Mouse (Mus musculus) lung, embryonic 15.5 days (tissue): ENCODE results near the gene Ablim1. TPM values are rescaled to one million over a fixed set of nuclear protein-coding genes. Genes with fewer than 3 reads are reported as not detected.

ENCODE experiments used
- ATAC-seq: fragments of 200-750 bp; cut with Nextera tagmentation; 2 replicates; pipeline ENCODE4 v1.8.0; 2017; ENCODE audit warnings: moderate number of reproducible peaks, borderline replicate concordance; ENCODE audit not compliant: low FRiP score, low TSS enrichment; ENCODE audit errors: extremely low read depth
- H3K27ac ChIP-seq: fragments of 300-500 bp; sonication (generic); 2 replicates; pipeline ENCODE4 v1.5.1; 2015; ENCODE audit warnings: moderate library complexity, mild to moderate bottlenecking, inconsistent platforms
- H3K27me3 ChIP-seq: fragments of 300-500 bp; sonication (generic); 2 replicates; pipeline ENCODE4 v1.6.1; 2015; ENCODE audit warnings: inconsistent platforms
- H3K36me3 ChIP-seq: fragments of 300-500 bp; sonication (generic); 2 replicates; pipeline ENCODE4 v1.6.1; 2015; ENCODE audit warnings: inconsistent platforms
- H3K4me1 ChIP-seq: fragments of 300-500 bp; sonication (generic); 2 replicates; pipeline ENCODE4 v1.6.1; 2015; ENCODE audit warnings: inconsistent platforms
- H3K4me2 ChIP-seq: fragments of 300-500 bp; sonication (generic); 2 replicates; pipeline ENCODE4 v1.6.1; 2015; ENCODE audit warnings: inconsistent platforms, mild to moderate bottlenecking, moderate library complexity
- H3K4me3 ChIP-seq: fragments of 300-500 bp; sonication (generic); 2 replicates; pipeline ENCODE4 v1.5.1; 2015; ENCODE audit warnings: mild to moderate bottlenecking, inconsistent platforms
- H3K9ac ChIP-seq: fragments of 300-500 bp; sonication (generic); 2 replicates; pipeline ENCODE4 v1.6.1; 2015; ENCODE audit warnings: inconsistent platforms
- H3K9me3 ChIP-seq: fragments of 300-500 bp; sonication (generic); 2 replicates; pipeline ENCODE4 v1.6.1; 2016; ENCODE audit warnings: inconsistent platforms
- WGBS: fragments of 180-500 bp; shearing (Covaris S2); methylation state at CpG from one replicate; pipeline ENCODE4 v1.1.7; 2015; 5-methylcytosine and 5-hydroxymethylcytosine counted together
- polyA plus RNA-seq: library from polyadenylated mRNA; unstranded; fragments of >200 nt; fragmentation: Nextera tagmentation; extraction: Ambion mirVana; gene quantifications from 2 replicates; pipeline ENCODE4 v1.2.1, GENCODE M21; 2015

The Ablim1 gene
- polyA plus RNA-seq, 1 experiment from 2014 or later = 48.2 TPM

DNA sequence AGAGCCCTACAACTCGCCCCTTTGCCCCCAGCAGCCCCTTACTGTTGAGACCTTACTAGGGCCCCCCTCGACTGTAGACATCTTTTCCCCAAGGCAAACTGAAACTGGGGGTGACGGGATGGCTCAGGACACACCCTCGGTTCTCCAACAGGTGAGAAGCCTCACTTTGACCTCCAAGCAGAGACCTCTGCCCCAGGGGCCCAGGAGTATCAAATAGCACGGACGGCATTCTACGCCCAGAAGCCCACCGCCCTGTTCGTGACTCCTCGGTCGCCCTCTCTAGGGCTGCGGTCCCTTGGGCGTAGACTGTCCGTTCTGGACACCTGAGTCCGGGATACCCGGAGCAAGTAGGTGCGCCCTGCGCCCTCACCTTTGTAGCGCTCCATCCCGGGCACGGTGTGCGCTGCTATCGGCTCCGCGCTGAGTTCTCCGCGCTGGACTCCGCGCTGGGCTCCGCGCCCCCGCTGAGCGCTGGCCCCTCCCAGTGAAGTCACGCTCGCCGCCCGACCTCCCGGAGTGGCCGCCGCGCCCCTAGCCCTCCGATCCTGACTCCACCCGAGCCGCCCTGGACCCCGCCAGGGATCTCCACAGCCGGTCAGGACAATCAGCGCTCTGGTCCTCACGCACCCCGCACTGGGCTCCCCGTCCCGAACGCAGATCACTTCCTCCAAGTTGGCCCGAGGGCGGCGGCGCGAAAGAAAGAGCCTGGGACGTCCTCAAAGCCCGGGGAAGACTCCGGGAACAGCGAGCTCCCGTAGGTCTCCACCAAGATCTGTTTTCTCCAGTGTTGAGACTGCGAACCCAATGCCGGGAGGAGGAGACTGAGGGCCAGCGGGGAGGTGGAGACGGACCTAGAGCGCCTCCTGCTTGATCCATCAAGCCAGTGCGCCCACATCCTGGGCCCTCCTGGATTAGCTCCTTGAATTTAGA lies 306.7 kb downstream of the Ablim1 start, which contains the start of gene Afap1l2:
Afap1l2 (minus strand) TSS at position 448 of the 930 bp plus-strand sequence.
- 2% methylated on average over 68 of the region's 68 CpGs for WGBS
- peaks cover 42% of the 10 kb centered on the region for H3K4me1 ChIP-seq
- no peaks in the 10 kb centered on the region for H3K9me3 ChIP-seq
- H3K4me3 ChIP-seq = peak within 1 kb of the TSS; percentile 67
- H3K4me2 ChIP-seq = peak within 1 kb of the TSS; percentile 98
- peak; percentile 64 for ATAC-seq
- peak within 1 kb of the TSS; percentile 68 for H3K9ac ChIP-seq
- no peaks in the 10 kb centered on the region for H3K27me3 ChIP-seq
- peak within 1 kb of the TSS; percentile 17; the same call in 1 of the 2 replicates for H3K27ac ChIP-seq
- no peaks in the 10 kb centered on the region for H3K36me3 ChIP-seq

DNA sequence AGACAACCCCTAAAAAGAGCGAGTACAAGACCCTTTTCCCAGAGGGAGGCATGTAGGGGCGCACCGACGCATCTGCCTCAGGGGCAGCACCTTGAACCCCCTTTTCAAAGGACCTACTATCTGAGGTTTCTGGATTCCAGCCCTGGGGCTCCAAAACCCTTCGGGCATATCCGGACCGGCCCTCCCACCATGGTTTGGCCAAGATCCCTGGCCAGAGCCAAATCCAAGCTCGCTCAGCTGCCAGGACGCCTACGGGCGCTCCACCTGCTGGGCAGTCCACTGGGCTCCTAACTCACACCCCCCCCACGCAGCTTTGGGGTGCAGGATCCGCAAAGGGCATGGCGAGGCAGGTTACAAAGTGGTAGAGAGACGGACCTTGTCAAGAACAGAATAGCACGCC lies 307.4 kb downstream of the Ablim1 start:
- Histone ChIP-seq H3K36me3 (no peaks in the 10 kb centered on the region), H3K4me1 (peaks cover 49% of the 10 kb centered on the region), H3K27me3 (no peaks in the 10 kb centered on the region), H3K9me3 (no peaks in the 10 kb centered on the region), H3K27ac (no peak overlapping the region), H3K4me3 (peak overlapping the region; percentile 67), H3K9ac (peak overlapping the region; percentile 68), H3K4me2 (peak overlapping the region; percentile 98)
- WGBS = 67% methylated on average over 16 of the region's 16 CpGs
- no peak for ATAC-seq

DNA sequence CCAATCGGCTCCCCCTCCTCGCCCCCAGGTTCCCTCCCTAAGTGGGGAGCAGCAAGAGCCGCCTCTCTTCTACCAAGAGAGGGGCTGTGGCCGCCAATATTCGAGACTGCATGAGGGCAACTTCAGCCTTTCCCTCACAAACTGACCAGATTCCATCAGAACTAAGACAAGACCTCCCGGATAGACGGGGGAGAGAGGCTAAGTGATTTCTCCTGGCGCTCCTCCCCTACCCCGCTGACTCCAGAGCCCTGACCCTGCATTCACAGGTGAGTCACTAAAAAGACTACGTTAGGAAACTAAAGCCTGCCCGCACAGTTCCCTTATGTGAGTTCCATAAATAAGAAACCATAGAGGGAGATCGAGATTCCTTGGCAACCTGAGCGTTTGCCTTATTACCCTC lies 307.9 kb downstream of the Ablim1 start:
- Histone ChIP-seq H3K4me3 (peak overlapping the region; percentile 67), H3K4me1 (peaks cover 54% of the 10 kb centered on the region), H3K27me3 (no peaks in the 10 kb centered on the region), H3K4me2 (peak overlapping the region; percentile 98), H3K27ac (no peak overlapping the region), H3K9ac (peak overlapping the region; percentile 9; the same call in 1 of the 2 replicates), H3K9me3 (no peaks in the 10 kb centered on the region), H3K36me3 (no peaks in the 10 kb centered on the region)
- ATAC-seq = no peak
- 59% methylated on average over 13 of the region's 13 CpGs for WGBS

DNA sequence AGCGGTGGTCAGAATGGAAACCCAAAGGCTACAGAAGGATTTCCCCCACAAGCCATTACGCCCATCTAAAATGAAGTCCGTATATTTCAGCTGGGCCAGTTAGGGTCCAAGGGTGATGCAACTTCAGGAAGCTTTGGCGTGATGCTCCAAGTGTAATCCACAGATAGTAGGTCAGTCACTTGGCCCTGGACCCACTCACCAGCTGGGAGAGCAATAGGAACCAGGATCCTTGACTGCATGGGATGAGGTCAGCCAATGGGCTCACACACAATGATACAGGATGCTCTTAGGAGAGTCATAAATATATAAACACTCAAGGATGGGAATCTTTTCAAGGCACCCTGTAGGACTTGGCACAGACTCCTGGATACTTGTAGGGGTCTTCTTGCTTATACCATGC lies 309.7 kb downstream of the Ablim1 start:
- H3K27ac ChIP-seq = no peak overlapping the region
- H3K36me3 ChIP-seq = no peaks in the 10 kb centered on the region
- H3K4me3 ChIP-seq = no peak overlapping the region
- H3K9me3 ChIP-seq = no peaks in the 10 kb centered on the region
- peak; percentile 32; the same call in 1 of the 2 replicates for ATAC-seq
- H3K4me1 ChIP-seq = peaks cover 59% of the 10 kb centered on the region
- no peak overlapping the region for H3K9ac ChIP-seq
- H3K27me3 ChIP-seq = no peaks in the 10 kb centered on the region
- WGBS = 61% methylated on average over 4 of the region's 4 CpGs
- H3K4me2 ChIP-seq = no peak overlapping the region; the same call in 1 of the 2 replicates

DNA sequence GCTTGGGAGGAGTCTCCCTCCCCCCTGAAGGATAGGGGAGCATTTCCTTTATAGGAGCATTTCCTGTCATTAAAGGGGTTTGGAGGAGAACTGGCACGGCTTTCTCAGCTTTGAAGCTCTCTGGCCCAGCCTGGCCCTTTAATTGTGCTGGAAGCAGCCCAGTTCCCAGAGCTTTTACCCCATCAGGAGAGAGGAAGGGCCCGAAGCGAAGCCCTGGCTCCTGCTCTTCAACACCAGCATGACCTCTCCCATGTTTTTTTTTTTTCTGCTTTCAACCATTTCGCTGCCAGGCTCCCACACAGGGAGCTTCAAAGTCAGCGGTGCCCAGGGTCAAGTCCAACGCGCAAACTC lies 311.3 kb downstream of the Ablim1 start:
- peak overlapping the region; percentile 36; the same call in 1 of the 2 replicates for H3K4me2 ChIP-seq
- H3K9ac ChIP-seq = no peak overlapping the region

DNA sequence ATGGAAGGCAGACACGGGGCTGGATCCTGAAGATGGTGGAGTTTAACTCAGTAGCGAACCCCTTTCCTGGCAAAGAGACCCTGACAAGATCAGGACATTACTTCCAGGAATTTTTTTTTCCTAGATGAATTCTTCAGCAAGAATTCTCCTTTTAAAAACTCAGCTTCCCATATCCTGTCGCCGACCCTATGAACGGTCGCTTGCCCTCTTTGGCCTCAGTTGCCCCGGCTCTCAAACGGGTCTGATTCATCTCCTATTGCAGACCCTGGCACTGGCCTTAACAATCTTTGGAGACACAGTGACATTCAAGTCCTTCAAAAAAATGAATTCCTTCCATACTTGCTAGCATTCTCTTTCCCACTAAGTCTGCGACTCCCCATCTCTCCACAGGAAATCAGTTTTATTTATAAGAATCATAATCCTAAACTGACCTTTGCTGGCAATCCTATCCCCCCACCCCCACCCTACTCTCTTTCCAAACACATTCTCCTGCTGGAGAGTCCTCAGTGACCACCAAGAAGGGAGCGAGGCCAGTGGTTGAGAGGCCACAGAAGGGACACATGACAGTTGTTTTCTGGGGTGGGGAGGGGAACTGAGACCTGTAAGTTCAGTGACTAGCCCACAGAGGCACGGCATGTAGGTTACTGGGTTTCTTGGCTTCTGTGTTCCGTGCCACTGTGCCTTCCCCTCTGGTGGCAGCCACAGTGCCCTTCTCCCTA lies 311.8 kb downstream of the Ablim1 start:
- H3K27ac ChIP-seq = peak overlapping the region; percentile 85
- peak; percentile 29; the same call in 1 of the 2 replicates for ATAC-seq
- no peaks in the 10 kb centered on the region for H3K36me3 ChIP-seq
- H3K4me2 ChIP-seq = peak overlapping the region; percentile 36; the same call in 1 of the 2 replicates
- 40% methylated on average over 12 of the region's 12 CpGs for WGBS
- H3K9ac ChIP-seq = no peak overlapping the region
- no peak overlapping the region for H3K4me3 ChIP-seq
- H3K27me3 ChIP-seq = no peaks in the 10 kb centered on the region
- H3K4me1 ChIP-seq = peaks cover 57% of the 10 kb centered on the region
- H3K9me3 ChIP-seq = no peaks in the 10 kb centered on the region

More for the DNA sequence above, 311.3 kb downstream of the Ablim1 start:
- Histone ChIP-seq H3K9me3 (no peaks in the 10 kb centered on the region), H3K4me3 (no peak overlapping the region), H3K4me1 (peaks cover 61% of the 10 kb centered on the region), H3K27ac (peak overlapping the region; percentile 85), H3K27me3 (no peaks in the 10 kb centered on the region), H3K36me3 (no peaks in the 10 kb centered on the region)
- 27% methylated on average over 7 of the region's 7 CpGs for WGBS
- peak; percentile 38; the same call in 1 of the 2 replicates for ATAC-seq

DNA sequence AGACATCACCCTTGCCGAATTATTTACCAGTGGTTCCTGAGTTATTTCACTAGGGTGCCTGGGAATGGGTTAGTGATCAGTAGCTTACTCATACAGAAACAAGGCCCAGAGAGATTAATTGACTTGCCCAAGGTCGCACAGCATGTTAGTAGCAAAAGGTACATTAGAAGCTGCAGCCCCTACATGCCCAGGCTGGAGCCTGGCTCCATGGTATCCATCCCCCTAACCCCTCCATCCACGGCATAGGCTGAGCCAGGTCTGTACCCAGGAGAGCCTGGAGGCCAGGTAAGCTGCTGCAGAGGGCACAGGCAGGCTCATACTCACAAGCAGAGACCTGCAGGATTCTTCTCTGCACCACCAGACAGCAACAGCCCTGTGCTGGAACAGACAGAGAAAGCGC lies 312.8 kb downstream of the Ablim1 start:
- no peak overlapping the region for H3K4me2 ChIP-seq
- H3K4me1 ChIP-seq = peaks cover 57% of the 10 kb centered on the region
- H3K9ac ChIP-seq = no peak overlapping the region
- no peak for ATAC-seq
- H3K36me3 ChIP-seq = no peaks in the 10 kb centered on the region
- H3K9me3 ChIP-seq = no peaks in the 10 kb centered on the region
- no peak overlapping the region for H3K4me3 ChIP-seq
- WGBS = 81% methylated on average over 4 of the region's 4 CpGs
- H3K27me3 ChIP-seq = no peaks in the 10 kb centered on the region
- H3K27ac ChIP-seq = peak overlapping the region; percentile 85

DNA sequence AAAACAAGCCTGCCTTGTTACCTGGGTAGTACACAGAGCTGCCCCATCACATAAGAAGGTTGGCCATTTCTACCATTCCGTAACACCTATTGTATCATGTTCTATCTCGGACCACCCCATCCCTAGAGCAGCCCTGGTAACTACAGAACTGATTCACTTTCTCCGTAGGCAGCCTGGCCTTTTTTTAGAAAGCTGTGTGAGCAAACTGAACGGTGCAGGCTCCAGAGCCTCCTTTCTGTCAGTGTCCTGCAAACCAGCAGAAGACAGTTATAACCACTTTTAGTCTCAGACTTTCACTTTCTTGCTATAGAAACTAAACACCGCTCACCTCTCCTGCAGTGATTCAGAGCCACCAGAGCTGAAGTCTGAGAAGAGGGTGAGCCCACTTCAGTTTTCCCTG lies 314.1 kb downstream of the Ablim1 start:
- no peak for ATAC-seq

DNA sequence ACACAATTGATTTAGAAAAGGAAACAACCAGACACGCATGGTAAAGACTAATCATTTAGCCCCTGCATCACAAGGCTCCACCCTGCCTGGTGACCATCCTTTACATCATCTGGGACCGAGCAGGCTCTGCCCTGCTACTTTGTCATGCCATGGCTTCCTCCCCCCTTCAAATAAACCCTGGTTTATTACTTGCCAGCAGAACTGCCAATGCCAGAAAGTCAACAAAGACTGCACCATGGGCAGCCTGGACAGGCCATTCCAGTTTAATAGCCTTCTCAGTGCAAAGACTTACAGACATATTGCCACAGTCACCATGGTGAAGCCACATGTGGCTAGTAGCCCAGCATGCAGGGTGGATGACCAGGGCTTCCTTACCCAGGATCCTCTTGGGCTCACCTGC lies 314.9 kb downstream of the Ablim1 start:
- no peak overlapping the region for H3K27ac ChIP-seq
- no peak for ATAC-seq
- no peaks in the 10 kb centered on the region for H3K27me3 ChIP-seq
- WGBS = 64% methylated on average over 2 of the region's 2 CpGs
- H3K4me3 ChIP-seq = no peak overlapping the region
- H3K4me1 ChIP-seq = peaks cover 66% of the 10 kb centered on the region
- no peak overlapping the region for H3K9ac ChIP-seq
- no peaks in the 10 kb centered on the region for H3K9me3 ChIP-seq
- H3K4me2 ChIP-seq = no peak overlapping the region
- no peaks in the 10 kb centered on the region for H3K36me3 ChIP-seq

More for the DNA sequence above, 314.1 kb downstream of the Ablim1 start:
- no peak overlapping the region for H3K27ac ChIP-seq
- H3K9ac ChIP-seq = no peak overlapping the region
- no peaks in the 10 kb centered on the region for H3K36me3 ChIP-seq
- no peaks in the 10 kb centered on the region for H3K9me3 ChIP-seq
- peaks cover 70% of the 10 kb centered on the region for H3K4me1 ChIP-seq
- H3K27me3 ChIP-seq = no peaks in the 10 kb centered on the region
- 82% methylated on average over 5 of the region's 5 CpGs for WGBS
- H3K4me3 ChIP-seq = no peak overlapping the region
- H3K4me2 ChIP-seq = no peak overlapping the region

DNA sequence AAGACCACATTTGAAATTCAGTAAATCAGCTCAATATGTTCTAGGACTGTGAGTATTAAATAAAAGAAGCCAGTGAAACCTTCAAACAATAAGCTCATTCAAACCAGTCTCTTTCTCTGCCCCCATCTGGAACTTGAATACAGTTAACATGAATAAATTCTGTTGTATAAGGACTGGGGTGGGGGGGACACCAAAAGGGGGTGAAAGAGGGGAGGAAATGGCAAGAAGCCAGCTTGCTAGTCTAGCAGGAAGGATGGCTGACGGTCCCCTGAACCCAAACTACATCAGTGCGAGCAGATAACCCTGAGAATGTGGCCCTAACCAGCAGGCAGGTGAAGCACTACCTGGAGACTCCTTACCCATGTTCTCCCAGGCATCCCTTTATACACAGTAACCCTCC lies 315.8 kb downstream of the Ablim1 start:
- Histone ChIP-seq H3K4me3 (no peak overlapping the region), H3K27me3 (no peaks in the 10 kb centered on the region), H3K4me2 (no peak overlapping the region), H3K9ac (no peak overlapping the region), H3K9me3 (no peaks in the 10 kb centered on the region), H3K36me3 (no peaks in the 10 kb centered on the region), H3K27ac (no peak overlapping the region), H3K4me1 (peaks cover 65% of the 10 kb centered on the region)
- WGBS = 52% methylated on average over 2 of the region's 2 CpGs
- no peak for ATAC-seq

DNA sequence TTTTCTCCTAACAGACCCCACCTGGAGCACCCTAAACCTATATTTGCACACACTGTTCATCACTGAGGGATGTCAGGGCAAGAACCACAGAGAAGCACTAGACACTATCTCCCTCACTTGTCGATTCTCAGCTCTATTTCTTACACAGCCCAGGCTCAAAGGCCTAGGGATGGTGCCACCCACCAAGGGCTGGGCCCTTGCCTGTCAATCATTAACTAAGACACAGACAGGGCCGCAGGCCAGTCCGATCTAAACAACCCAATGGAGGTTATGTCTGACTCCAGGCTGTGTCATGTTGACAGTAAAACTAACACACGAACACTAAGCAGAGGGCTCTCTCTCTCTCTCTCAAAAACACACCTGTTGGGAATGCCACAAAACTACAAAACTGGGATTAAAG lies 316.4 kb downstream of the Ablim1 start:
- Histone ChIP-seq H3K27ac (0 out of 2 replicates have a peak overlapping the region, but pooled peaks have one; percentile 11), H3K27me3 (no peaks in the 10 kb centered on the region), H3K9ac (no peak overlapping the region), H3K36me3 (no peaks in the 10 kb centered on the region), H3K9me3 (no peaks in the 10 kb centered on the region), H3K4me2 (no peak overlapping the region), H3K4me3 (no peak overlapping the region), H3K4me1 (peaks cover 62% of the 10 kb centered on the region)
- 64% methylated on average over 4 of the region's 4 CpGs for WGBS
- no peak for ATAC-seq
